Mouse (Mus musculus) lung, postnatal 14 days (tissue): ENCODE results near the gene Slc9a9.

ENCODE experiments used
- DNase-seq: peaks from one replicate; pipeline ENCODE4 v3.0.0; 2021

Slc9a9 gene

GRCm38 (mm10) chr9:95168487-95169008, 498.8 kb downstream of the Slc9a9 start:
- peak; percentile 62 for DNase-seq

GRCm38 (mm10) chr9:95178170-95178569, 508.5 kb downstream of the Slc9a9 start:
- no peak for DNase-seq

GRCm38 (mm10) chr9:95180005-95180404, 510.3 kb downstream of the Slc9a9 start:
- DNase-seq: no peak

GRCm38 (mm10) chr9:95180569-95180968, 510.9 kb downstream of the Slc9a9 start:
- DNase-seq: no peak

- no peak for DNase-seq
Observed at GRCm38 (mm10) chr9:95181241-95182043, 511.7 kb downstream of the Slc9a9 start.

- no peak for DNase-seq
Observed at GRCm38 (mm10) chr9:95182272-95182671, 512.6 kb downstream of the Slc9a9 start.

GRCm38 (mm10) chr9:95184453-95184852, 514.7 kb downstream of the Slc9a9 start:
- no peak for DNase-seq

GRCm38 (mm10) chr9:95185840-95186239, 516.1 kb downstream of the Slc9a9 start:
- no peak for DNase-seq

- DNase-seq: no peak
Observed at GRCm38 (mm10) chr9:95186386-95187289, 516.9 kb downstream of the Slc9a9 start.

GRCm38 (mm10) chr9:95188362-95189217, 518.9 kb downstream of the Slc9a9 start:
- peak; percentile 49 for DNase-seq

- no peak for DNase-seq
Observed at GRCm38 (mm10) chr9:95189218-95189605, 519.5 kb downstream of the Slc9a9 start.

- no peak for DNase-seq
Observed at GRCm38 (mm10) chr9:95191442-95191841, 521.7 kb downstream of the Slc9a9 start.

- DNase-seq: no peak
Observed at GRCm38 (mm10) chr9:95192901-95193532, 523.3 kb downstream of the Slc9a9 start.

GRCm38 (mm10) chr9:95193672-95194071, 524.0 kb downstream of the Slc9a9 start:
- no peak for DNase-seq

GRCm38 (mm10) chr9:95194158-95194557, 524.4 kb downstream of the Slc9a9 start:
- DNase-seq: peak; percentile 64

- DNase-seq: no peak
Observed at GRCm38 (mm10) chr9:95207661-95208060, 538.0 kb downstream of the Slc9a9 start.

GRCm38 (mm10) chr9:95208681-95209080, 539.0 kb downstream of the Slc9a9 start:
- no peak for DNase-seq

GRCm38 (mm10) chr9:95220009-95220408, 550.3 kb downstream of the Slc9a9 start:
- DNase-seq: peak; percentile 58

- peak; percentile 3 for DNase-seq
Observed at GRCm38 (mm10) chr9:95221310-95221709, 551.6 kb downstream of the Slc9a9 start.

- no peak for DNase-seq
Observed at GRCm38 (mm10) chr9:95226986-95227385, 557.3 kb downstream of the Slc9a9 start.

GRCm38 (mm10) chr9:95228123-95228522, 558.4 kb downstream of the Slc9a9 start:
- no peak for DNase-seq

GRCm38 (mm10) chr9:95229147-95229546, 559.4 kb downstream of the Slc9a9 start:
- DNase-seq: no peak
